Mouse (Mus musculus) CH12.LX (cell line): ENCODE data around the gene Rock2. TPM values are rescaled to one million over a fixed set of nuclear protein-coding genes. Genes with fewer than 3 reads are reported as not detected.

ENCODE experiments used
- DNase-seq: peaks from one replicate; pipeline ENCODE4 v3.0.0-alpha.2; 2013; ENCODE audit errors: extremely low read depth
- H3K27ac ChIP-seq: 2 replicates; pipeline ENCODE4 v1.5.1; 2012; ENCODE audit warnings: low read depth, mild to moderate bottlenecking, control low read depth, moderate library complexity; ENCODE audit not compliant: insufficient read depth
- H3K27me3 ChIP-seq: replicated peaks from 2 replicates; pipeline ENCODE3; 2012; ENCODE audit warnings: inconsistent platforms
- H3K36me3 ChIP-seq, 2 experiments: replicated peaks in 1 of 2; 2 replicates each; pipeline versions ENCODE3 to v1.6.1; 2012; ENCODE audit warnings: inconsistent platforms in 1 of 2, low read length in 1 of 2, mild to moderate bottlenecking in 1 of 2, mixed read lengths in 1 of 2, moderate library complexity in 1 of 2; ENCODE audit not compliant: control insufficient read depth in 1 of 2, insufficient read depth in 1 of 2
- H3K4me1 ChIP-seq, 2 experiments: 2 replicates each; pipeline ENCODE4 v1.6.1; 2012; ENCODE audit warnings: inconsistent platforms in 1 of 2, moderate library complexity in 1 of 2; ENCODE audit not compliant: insufficient read depth in 2 of 2, control insufficient read depth in 1 of 2
- H3K4me2 ChIP-seq: 2 replicates; pipeline ENCODE4 v1.6.1; 2012; ENCODE audit warnings: low read depth, mild to moderate bottlenecking, control low read depth; ENCODE audit not compliant: poor library complexity, insufficient read depth, severe bottlenecking
- H3K4me3 ChIP-seq, 3 experiments: fragments of 150-350 bp in 1 of 3; sonication (generic) in 1 of 3; replicated peaks in 1 of 3; 2 replicates each; pipeline versions ENCODE3 to v1.5.1; 2011 to 2012; ENCODE audit warnings: low read depth in 2 of 3, low read length in 2 of 3, mild to moderate bottlenecking in 2 of 3, moderate library complexity in 2 of 3, control low read depth in 1 of 3, improper control_type of control experiment in 1 of 3, inconsistent platforms in 1 of 3, mixed read lengths in 1 of 3; ENCODE audit not compliant: poor library complexity in 1 of 3
- H3K79me2 ChIP-seq: replicated peaks from 2 replicates; pipeline ENCODE4 v1.6.1; 2012; ENCODE audit warnings: mild to moderate bottlenecking, moderate library complexity; ENCODE audit not compliant: control insufficient read depth, poor library complexity, insufficient read depth, severe bottlenecking; ENCODE audit errors: extremely low read depth
- H3K9ac ChIP-seq: 2 replicates; pipeline ENCODE4 v1.6.1; 2012; ENCODE audit warnings: low read depth, mild to moderate bottlenecking, control low read depth, moderate library complexity; ENCODE audit not compliant: insufficient read depth
- H3K9me3 ChIP-seq: replicated peaks from 2 replicates; pipeline ENCODE3; 2012; ENCODE audit warnings: low read length, inconsistent platforms, mixed read lengths
- ELF1 ChIP-seq: IDR thresholded peaks from 2 replicates; pipeline ENCODE4 v1.6.1; 2014; ENCODE audit warnings: low read depth, mild to moderate bottlenecking, inconsistent platforms, low read length, improper control_type of control experiment
- HCFC1 ChIP-seq: IDR thresholded peaks from 2 replicates; pipeline ENCODE4 v1.6.1; 2012; ENCODE audit warnings: low read depth, mild to moderate bottlenecking, inconsistent platforms, low read length, improper control_type of control experiment
- KAT2A ChIP-seq: IDR thresholded peaks from 2 replicates; pipeline ENCODE4 v1.6.1; 2012; ENCODE audit warnings: low read length, improper control_type of control experiment, inconsistent platforms; ENCODE audit not compliant: insufficient replicate concordance
- MAZ ChIP-seq: IDR thresholded peaks from 2 replicates; pipeline ENCODE4 v1.6.1; 2012; ENCODE audit warnings: low read depth, mild to moderate bottlenecking, inconsistent platforms, low read length, improper control_type of control experiment, moderate library complexity
- MXI1 ChIP-seq: IDR thresholded peaks from 2 replicates; pipeline ENCODE4 v1.6.1; 2011; ENCODE audit warnings: mild to moderate bottlenecking, low read depth, low read length, improper control_type of control experiment
- MYC ChIP-seq: IDR thresholded peaks from 2 replicates; pipeline ENCODE4 v1.6.1; 2011; ENCODE audit warnings: low read depth, mild to moderate bottlenecking, improper control_type of control experiment, low read length
- NRF1 ChIP-seq: IDR thresholded peaks from 2 replicates; pipeline ENCODE4 v1.6.1; 2014; ENCODE audit warnings: low read depth, mild to moderate bottlenecking, inconsistent platforms, low read length, improper control_type of control experiment, moderate library complexity
- POLR2AphosphoS2 ChIP-seq: IDR thresholded peaks from 2 replicates; pipeline ENCODE4 v1.6.1; 2011; ENCODE audit warnings: low read depth, low read length, improper control_type of control experiment
- RAD21 ChIP-seq: IDR thresholded peaks from 2 replicates; pipeline ENCODE4 v1.6.1; 2011; ENCODE audit warnings: low read depth, mild to moderate bottlenecking, low read length, improper control_type of control experiment, moderate library complexity
- RCOR1 ChIP-seq: conservative IDR thresholded peaks from 2 replicates; pipeline ENCODE4 v1.6.1; 2012; ENCODE audit warnings: low read depth, mild to moderate bottlenecking, inconsistent platforms, low read length, improper control_type of control experiment
- SIN3A ChIP-seq: IDR thresholded peaks from 2 replicates; pipeline ENCODE4 v1.6.1; 2012; ENCODE audit warnings: low read length, improper control_type of control experiment, inconsistent platforms
- SMC3 ChIP-seq: IDR thresholded peaks from 2 replicates; pipeline ENCODE4 v1.6.1; 2011; ENCODE audit warnings: low read depth, low read length, improper control_type of control experiment
- UBTF ChIP-seq: IDR thresholded peaks from 2 replicates; pipeline ENCODE4 v1.6.1; 2012; ENCODE audit warnings: low read depth, mild to moderate bottlenecking, inconsistent platforms, low read length, improper control_type of control experiment, moderate library complexity
- USF1 ChIP-seq: IDR thresholded peaks from 2 replicates; pipeline ENCODE4 v1.6.1; 2014; ENCODE audit warnings: low read depth, mild to moderate bottlenecking, inconsistent platforms, low read length, improper control_type of control experiment
- USF2 ChIP-seq: conservative IDR thresholded peaks from 2 replicates; pipeline ENCODE4 v1.6.1; 2011; ENCODE audit warnings: low read depth, low read length, improper control_type of control experiment
- ZC3H11A ChIP-seq: IDR thresholded peaks from 2 replicates; pipeline ENCODE4 v1.6.1; 2012; ENCODE audit warnings: low read depth, mild to moderate bottlenecking, inconsistent platforms, low read length, improper control_type of control experiment
- ZMIZ1 ChIP-seq: IDR thresholded peaks from 2 replicates; pipeline ENCODE4 v1.6.1; 2012; ENCODE audit warnings: low read depth, mild to moderate bottlenecking, inconsistent platforms, low read length, improper control_type of control experiment
- ZNF384 ChIP-seq: IDR thresholded peaks from 2 replicates; pipeline ENCODE4 v1.6.1; 2012; ENCODE audit warnings: low read depth, low read length, improper control_type of control experiment, inconsistent platforms
- dilution Hi-C: fragments of 300-500 bp; cut with MboI; formaldehyde crosslinking; loops from 2 replicates; pipeline ENCODE4 v1.14.3; 2020; ENCODE audit warnings: low sequenced_read_pairs; ENCODE audit not compliant: extremely low pct_unique_long_range_greater_than_20kb, extremely low pct_ligation_motif_present
- in situ Hi-C: fragments of 300-500 bp; cut with MboI; formaldehyde crosslinking; loops from 3 replicates; pipeline ENCODE4 v1.14.3; 2019; ENCODE audit warnings: low sequenced_read_pairs, low pct_ligation_motif_present, low pct_unique_long_range_greater_than_20kb, mixed read lengths
- polyA plus RNA-seq: library from polyadenylated mRNA; unstranded; fragments of >175 nt; gene quantifications from 2 replicates; pipeline ENCODE4 v1.2.1, GENCODE M21; 2012; ENCODE audit warnings: low read depth; ENCODE audit not compliant: insufficient read length
- total RNA-seq, 2 experiments: library from RNA; depleted of rRNA; stranded (reverse); fragments of 300-350 nt in 1 of 2; fragments of >200 nt in 1 of 2; gene quantifications; 2 replicates each; pipeline ENCODE4 v1.2.3; 2012 to 2014

Gene Rock2
- total and polyA plus RNA-seq, 3 experiments = 39.1 to 49.9 (median 40.3) TPM

- Histone ChIP-seq H3K4me3 (no peak overlapping the region), H3K4me1 (peaks cover 0 to 6% of the 10 kb centered on the region in 2 experiments; a peak in 1 of 4 replicates), H3K4me2 (no peak overlapping the region), H3K36me3 (peaks cover 24 to 77% of the 10 kb centered on the region in 2 experiments), H3K27ac (no peak overlapping the region), H3K9ac (no peak overlapping the region), H3K79me2 (peaks cover 26% of the 10 kb centered on the region), H3K9me3 (no peaks in the 10 kb centered on the region), H3K27me3 (no peaks in the 10 kb centered on the region)
- dilution Hi-C loops = no loop called here
- DNase-seq = no peak
- in situ Hi-C loops = no loop called here
- TF ChIP-seq UBTF (no peak), RAD21 (no peak), ZMIZ1 (no peak), SMC3 (no peak), KAT2A (no peak), HCFC1 (no peak), RCOR1 (no peak), NRF1 (no peak), ZNF384 (no peak), SIN3A (no peak), USF2 (no peak)
Observed at GRCm38 (mm10) chr12:16941976-16942375, 47.3 kb downstream of the Rock2 start.

DNA sequence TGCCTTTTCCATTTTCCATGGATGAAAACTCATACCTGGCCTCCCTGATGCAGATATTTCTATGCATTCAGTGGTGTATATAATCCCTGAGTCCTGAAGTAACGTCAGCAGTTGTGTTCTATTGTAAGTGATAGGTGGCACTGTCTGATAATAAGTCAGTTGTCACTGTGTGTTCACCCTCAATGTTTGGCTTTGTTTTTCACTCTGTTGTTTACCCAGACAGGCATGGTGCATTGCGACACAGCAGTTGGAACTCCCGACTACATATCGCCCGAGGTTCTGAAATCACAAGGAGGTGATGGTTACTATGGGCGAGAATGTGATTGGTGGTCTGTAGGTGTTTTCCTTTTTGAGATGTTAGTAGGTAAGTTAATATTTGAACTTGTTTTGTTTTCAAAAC, 53.5 kb downstream of the Rock2 start:
- dilution Hi-C loops = no loop called here
- Histone ChIP-seq H3K36me3 (peaks cover 37 to 82% of the 10 kb centered on the region in 2 experiments), H3K27me3 (no peaks in the 10 kb centered on the region), H3K27ac (no peak overlapping the region), H3K9me3 (no peaks in the 10 kb centered on the region), H3K9ac (no peak overlapping the region), H3K4me3 (no peak overlapping the region), H3K4me2 (no peak overlapping the region), H3K79me2 (peaks cover 24% of the 10 kb centered on the region), H3K4me1 (peaks cover 0 to 6% of the 10 kb centered on the region in 2 experiments; a peak in 1 of 4 replicates)
- DNase-seq = no peak
- TF ChIP-seq RAD21 = no peak
- no peak for TF ChIP-seq MAZ
- no peak for TF ChIP-seq HCFC1
- no peak for TF ChIP-seq ELF1
- no peak for TF ChIP-seq UBTF
- TF ChIP-seq MXI1 = no peak
- no peak for TF ChIP-seq POLR2AphosphoS2
- no peak for TF ChIP-seq ZC3H11A
- no peak for TF ChIP-seq USF1
- no peak for TF ChIP-seq MYC
- TF ChIP-seq ZMIZ1 = no peak
- TF ChIP-seq NRF1 = no peak
- in situ Hi-C loops = no loop called here
